23 mouse cellular contexts compared by ENCODE assay signal in the genomic region with DNA sequence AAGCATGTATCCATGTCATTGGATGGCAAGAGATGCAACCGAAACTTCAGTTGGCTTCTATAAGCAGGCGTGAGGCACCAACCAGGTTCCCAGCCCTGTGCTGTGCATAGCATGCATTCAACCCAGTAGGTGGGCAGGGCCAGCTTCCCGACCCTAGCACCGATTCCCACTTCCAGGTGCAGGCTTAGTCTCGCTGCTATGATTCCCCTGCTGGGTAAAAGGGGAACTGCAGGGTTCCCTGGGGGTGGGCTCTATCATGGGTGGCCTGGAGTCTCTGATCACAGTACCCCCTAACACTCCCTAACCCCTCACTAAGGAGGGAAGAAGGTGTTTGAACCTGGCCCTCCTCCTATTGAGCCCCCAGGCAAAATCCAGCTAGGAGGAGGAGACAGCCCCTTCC. TPM values are rescaled to one million over a fixed set of nuclear protein-coding genes. Genes with fewer than 3 reads are reported as not detected.
A peak's percentile ranks its signal among the peaks of the same experiment; 100 is the strongest.
DNase-seq lines count a peak whose midpoint lies in the region; ATAC-seq and TF ChIP-seq lines count a peak whose summit lies in the region.
"Had no signal": no experiment of that assay in that cellular context is flagged by ENCODE, and none has a peak within 500 bp of the region (broad histone marks: within the 10 kb centered on the region; RNA-seq: fewer than 3 reads in every experiment).

No protein-coding gene starts in this region.

- H3K4me1 ChIP-seq in kidney, embryonic 15.5 days = peaks cover 4% of the 10 kb centered on the region; the same call in 1 of the 2 replicates
- H3K4me1 ChIP-seq: embryonic facial prominence, embryonic 13.5 days; heart, embryonic 15.5 days; limb, embryonic 13.5 days; midbrain, embryonic 10.5 days; neural tube, embryonic 12.5 days had no signal

- DNase-seq in layer of hippocampus, adult 2 months (ENCODE audit: low spot score in 2 of 2) = no peak
- no peak for DNase-seq in layer of hippocampus, adult 11-12 months (ENCODE audit: low spot score)
- DNase-seq in thymus, postnatal 14 days = peak; percentile 22
- DNase-seq in thymus, adult 18-20 months = no peak
- DNase-seq in ovary, postnatal 36 days (ENCODE audit: low spot score) = no peak
- DNase-seq: adrenal gland, postnatal 25 days; B cell, adult 2 months; cerebellum, adult 9-11 months; lung, adult 2 months; lung, postnatal 4 days; right cerebral cortex, postnatal 4 days had no signal

- no peak overlapping the region for H3K4me2 ChIP-seq in kidney, embryonic 15.5 days
- H3K4me2 ChIP-seq: embryonic facial prominence, embryonic 13.5 days; heart, embryonic 15.5 days; limb, embryonic 13.5 days; neural tube, embryonic 12.5 days had no signal

- H3K27me3 ChIP-seq in kidney, embryonic 15.5 days = no peaks in the 10 kb centered on the region; the same call in 1 of the 2 replicates
- H3K27me3 ChIP-seq: embryonic facial prominence, embryonic 13.5 days; neural tube, embryonic 12.5 days had no signal

- no peaks in the 10 kb centered on the region for H3K36me3 ChIP-seq in kidney, embryonic 15.5 days
- H3K36me3 ChIP-seq: embryonic facial prominence, embryonic 13.5 days; heart, embryonic 15.5 days; hindbrain, embryonic 10.5 days; limb, embryonic 13.5 days; midbrain, embryonic 10.5 days; neural tube, embryonic 12.5 days had no signal

- no peak overlapping the region for H3K4me3 ChIP-seq in layer of hippocampus, adult 2 months
- no peak overlapping the region for H3K4me3 ChIP-seq in kidney, embryonic 15.5 days (replicated peaks)
- H3K4me3 ChIP-seq: embryonic facial prominence, embryonic 13.5 days; heart, embryonic 15.5 days; hindbrain, embryonic 10.5 days; limb, embryonic 13.5 days; midbrain, embryonic 10.5 days; neural tube, embryonic 12.5 days had no signal

- H3K9me3 ChIP-seq in kidney, embryonic 15.5 days (replicated peaks) = no peaks in the 10 kb centered on the region; the same call in 1 of the 2 replicates
- H3K9me3 ChIP-seq: heart, embryonic 15.5 days; neural tube, embryonic 12.5 days had no signal

- WGBS in kidney, embryonic 15.5 days = 77% methylated on average over 5 of the region's 5 CpGs

- ATAC-seq in granulocyte monocyte progenitor cell, adult 5-6 weeks (replicated peaks; ENCODE audit: poor library complexity, severe bottlenecking) = peak; percentile 39; the same call in 1 of the 2 replicates
- no peak for ATAC-seq in kidney, embryonic 15.5 days (replicated peaks; ENCODE audit: low FRiP score)
- ATAC-seq: activated CD4-positive, CD25-positive, alpha-beta regulatory T cell, adult 4 months; forebrain, embryonic 16.5 days had no signal

- H3K9ac ChIP-seq in kidney, embryonic 15.5 days = no peak overlapping the region
- H3K9ac ChIP-seq: embryonic facial prominence, embryonic 13.5 days; heart, embryonic 15.5 days; limb, embryonic 13.5 days; neural tube, embryonic 12.5 days had no signal

- H3K27ac ChIP-seq in layer of hippocampus, adult 2 months = no peak overlapping the region
- no peak overlapping the region for H3K27ac ChIP-seq in kidney, embryonic 15.5 days
- H3K27ac ChIP-seq: embryonic facial prominence, embryonic 13.5 days; heart, embryonic 15.5 days; hindbrain, embryonic 10.5 days; kidney, postnatal 0 days; limb, embryonic 13.5 days; midbrain, embryonic 10.5 days; neural tube, embryonic 12.5 days had no signal

- peak; percentile 55 for TF ChIP-seq CTCF in layer of hippocampus, adult 2 months (conservative IDR thresholded peaks at IDR 0.05)

RNA-seq across cellular contexts. Expression of a gene that starts 42.1 kb away (rescaled TPM):
- total RNA-seq in layer of hippocampus, adult 2 months (2021) = 1 to 10 TPM; 2.4 TPM
- not detected in 2 replicates for total RNA-seq in granulocyte monocyte progenitor cell, adult 5-6 weeks (2014; fragmentation: Nextera tagmentation)
- 0.04 TPM in 1 of 2 replicates, not detected in the other for total RNA-seq in granulocyte monocyte progenitor cell, adult 5-6 weeks (2017)
- polyA plus RNA-seq in kidney, embryonic 15.5 days (2015; fragmentation: Nextera tagmentation; extraction: Ambion mirVana) = 0.98 and 1.1 TPM in 2 replicates
- total RNA-seq: monocyte, adult 5-6 weeks had no signal
- polyA plus RNA-seq: activated CD4-positive, CD25-positive, alpha-beta regulatory T cell, adult 4 months had no signal
